Mouse (Mus musculus) neural tube, embryonic 13.5 days (tissue): Measurements from ENCODE around the gene Sgsm1. TPM values are rescaled to one million over a fixed set of nuclear protein-coding genes. Genes with fewer than 3 reads are reported as not detected.

Experiments
- ATAC-seq: fragments of 200-750 bp; cut with Nextera tagmentation; 2 replicates; pipeline ENCODE4 v1.8.0; 2017; ENCODE audit warnings: low read depth, mild to moderate bottlenecking, moderate TSS enrichment, moderate library complexity
- H3K27ac ChIP-seq: fragments of 300-500 bp; sonication (generic); replicated peaks from 2 replicates; pipeline ENCODE4 v1.5.1; 2015; ENCODE audit warnings: moderate library complexity, mild to moderate bottlenecking, inconsistent platforms
- H3K27me3 ChIP-seq: fragments of 300-500 bp; sonication (generic); 2 replicates; pipeline ENCODE4 v1.6.1; 2015; ENCODE audit warnings: mild to moderate bottlenecking, inconsistent platforms
- H3K36me3 ChIP-seq: fragments of 300-500 bp; sonication (generic); 2 replicates; pipeline ENCODE4 v1.6.1; 2015; ENCODE audit warnings: mild to moderate bottlenecking, inconsistent platforms
- H3K4me1 ChIP-seq: fragments of 300-500 bp; sonication (generic); replicated peaks from 2 replicates; pipeline ENCODE4 v1.6.1; 2015; ENCODE audit warnings: inconsistent platforms
- H3K4me2 ChIP-seq: fragments of 300-500 bp; sonication (generic); 2 replicates; pipeline ENCODE4 v1.6.1; 2015; ENCODE audit warnings: inconsistent platforms, mild to moderate bottlenecking, moderate library complexity
- H3K4me3 ChIP-seq: fragments of 300-500 bp; sonication (generic); 2 replicates; pipeline ENCODE4 v1.5.1; 2015; ENCODE audit warnings: mild to moderate bottlenecking, inconsistent platforms
- H3K9ac ChIP-seq: fragments of 300-500 bp; sonication (generic); 2 replicates; pipeline ENCODE4 v1.6.1; 2015; ENCODE audit warnings: moderate library complexity, mild to moderate bottlenecking, inconsistent platforms
- H3K9me3 ChIP-seq: fragments of 300-500 bp; sonication (generic); 2 replicates; pipeline ENCODE4 v1.6.1; 2016; ENCODE audit warnings: inconsistent platforms
- WGBS: fragments of 180-500 bp; shearing (Covaris S2); methylation state at CpG from one replicate; pipeline ENCODE4 v1.1.7; 2015; 5-methylcytosine and 5-hydroxymethylcytosine counted together
- polyA plus RNA-seq: library from polyadenylated mRNA; unstranded; fragments of >200 nt; fragmentation: Nextera tagmentation; extraction: Ambion mirVana; gene quantifications from 2 replicates; pipeline ENCODE4 v1.2.1, GENCODE M21; 2015

The Sgsm1 gene
- polyA plus RNA-seq, 1 experiment from 2014 or later: 16.5 TPM

DNA sequence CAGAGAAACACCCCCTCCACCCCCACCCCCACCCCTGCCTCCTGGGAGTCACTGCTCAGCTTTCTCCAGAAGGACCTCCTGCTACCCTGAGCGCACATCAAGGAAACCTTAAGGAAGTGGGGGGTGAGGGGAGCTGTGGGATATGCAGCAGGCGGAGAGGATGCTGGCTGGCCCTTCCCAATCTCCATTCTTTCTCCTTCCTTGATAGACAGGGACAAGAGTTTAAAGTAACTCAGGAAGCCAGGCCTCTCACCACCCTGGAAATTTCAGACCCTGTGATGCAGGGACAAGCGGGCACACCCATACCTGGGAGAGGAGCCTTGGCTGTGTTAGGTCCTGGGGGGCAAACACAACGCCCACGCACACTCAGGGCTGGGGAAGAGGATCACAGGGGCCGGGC lies 100.3 kb downstream of the Sgsm1 start:
- no peaks in the 10 kb centered on the region for H3K36me3 ChIP-seq
- no peak for ATAC-seq
- H3K9me3 ChIP-seq: no peaks in the 10 kb centered on the region
- 0 out of 2 replicates have a peak overlapping the region, but pooled peaks have one; percentile 14 for H3K9ac ChIP-seq
- no peak overlapping the region for H3K4me2 ChIP-seq
- no peaks in the 10 kb centered on the region for H3K27me3 ChIP-seq
- peak overlapping the region; percentile 74 for H3K27ac ChIP-seq
- no peak overlapping the region for H3K4me3 ChIP-seq
- H3K4me1 ChIP-seq: peaks cover 44% of the 10 kb centered on the region
- 78% methylated on average over 6 of the region's 6 CpGs for WGBS

DNA sequence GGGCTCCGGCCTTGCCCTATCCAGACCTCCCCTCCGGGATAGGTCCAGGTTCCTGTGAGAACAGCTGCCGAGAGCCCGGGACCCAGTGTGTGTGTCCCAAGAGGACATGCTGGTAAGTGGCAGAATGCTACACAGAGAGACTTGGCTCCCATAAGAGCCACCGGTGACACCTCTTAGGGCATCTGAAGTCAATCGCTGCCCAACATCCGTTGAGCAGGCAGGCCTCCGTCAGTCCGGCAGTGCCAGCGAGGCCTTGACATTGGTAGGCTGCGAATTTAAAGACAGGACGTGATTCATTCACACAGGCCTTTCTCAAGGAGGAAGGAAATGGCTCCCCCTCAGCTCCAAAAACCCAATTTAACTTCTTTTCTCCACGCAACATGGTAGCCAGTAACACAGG lies 100.7 kb downstream of the Sgsm1 start:
- no peak overlapping the region for H3K4me2 ChIP-seq
- 80% methylated on average over 13 of the region's 13 CpGs for WGBS
- H3K36me3 ChIP-seq: no peaks in the 10 kb centered on the region
- H3K9me3 ChIP-seq: no peaks in the 10 kb centered on the region
- H3K27ac ChIP-seq: peak overlapping the region; percentile 74
- no peak overlapping the region for H3K4me3 ChIP-seq
- H3K4me1 ChIP-seq: peaks cover 44% of the 10 kb centered on the region
- H3K27me3 ChIP-seq: no peaks in the 10 kb centered on the region
- no peak for ATAC-seq
- H3K9ac ChIP-seq: no peak overlapping the region

DNA sequence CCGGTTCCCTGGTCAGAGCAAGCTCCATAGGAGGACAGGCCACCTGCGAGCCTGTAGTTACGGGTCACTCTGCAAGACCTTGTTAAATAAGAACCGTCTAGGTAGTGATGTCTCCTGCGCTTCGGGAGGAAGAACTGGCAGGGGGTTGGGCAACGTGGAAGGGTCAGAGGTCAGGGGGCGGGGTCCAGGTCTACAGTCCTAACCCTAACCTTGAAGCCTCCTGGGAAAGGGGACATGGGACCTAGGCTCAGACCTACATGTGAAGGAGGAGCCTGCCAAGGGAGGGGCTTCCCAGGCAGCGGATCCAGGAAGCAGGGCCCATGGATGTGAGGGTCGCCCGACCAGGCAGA lies 101.2 kb downstream of the Sgsm1 start:
- no peak overlapping the region for H3K4me3 ChIP-seq
- H3K4me1 ChIP-seq: peaks cover 44% of the 10 kb centered on the region
- 50% methylated on average over 11 of the region's 11 CpGs for WGBS
- H3K27me3 ChIP-seq: no peaks in the 10 kb centered on the region
- 0 out of 2 replicates have a peak overlapping the region, but pooled peaks have one; percentile 5 for H3K9ac ChIP-seq
- H3K36me3 ChIP-seq: no peaks in the 10 kb centered on the region
- ATAC-seq: no peak
- H3K9me3 ChIP-seq: no peaks in the 10 kb centered on the region
- H3K27ac ChIP-seq: peak overlapping the region; percentile 74
- no peak overlapping the region for H3K4me2 ChIP-seq

DNA sequence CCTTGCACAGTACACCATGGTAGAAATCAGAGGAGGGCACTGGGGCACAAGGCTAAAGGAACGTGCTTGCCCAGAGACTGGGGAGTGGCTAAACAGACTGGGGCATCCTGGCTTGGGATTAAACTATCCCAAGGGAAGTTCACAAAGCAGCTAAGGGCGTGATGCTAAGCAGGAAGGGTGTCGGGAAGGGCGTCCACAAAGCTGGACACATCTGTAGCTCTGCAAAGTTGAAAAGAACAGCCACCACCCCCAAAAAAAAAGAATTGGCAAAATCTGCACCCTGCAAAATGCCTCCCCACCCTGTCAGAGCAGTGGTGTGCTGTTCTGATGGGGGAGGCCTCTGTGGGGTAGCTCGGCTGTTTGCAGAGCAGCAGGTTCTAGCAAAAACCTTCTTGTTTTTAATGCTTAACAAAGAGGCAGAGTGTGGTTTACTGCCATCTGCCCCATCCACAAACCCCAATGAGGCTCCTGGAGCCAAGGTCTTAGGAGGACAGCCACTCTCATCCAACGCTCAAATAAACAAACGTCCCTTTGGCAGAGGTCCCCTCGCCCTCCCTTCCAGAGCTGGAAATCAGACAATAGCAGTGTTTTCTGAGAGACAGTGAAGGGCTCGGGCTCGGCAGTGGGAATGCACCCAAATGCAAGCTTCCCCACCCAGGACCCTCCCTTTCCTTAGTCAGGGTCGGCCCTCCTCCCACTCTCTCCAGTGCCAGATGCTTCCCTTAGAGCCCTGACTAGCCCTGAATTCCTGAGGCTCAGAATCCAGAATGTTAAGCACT lies 101.8 kb downstream of the Sgsm1 start:
- ATAC-seq: peak; percentile 77
- Histone ChIP-seq H3K9me3 (no peaks in the 10 kb centered on the region), H3K36me3 (no peaks in the 10 kb centered on the region)

DNA sequence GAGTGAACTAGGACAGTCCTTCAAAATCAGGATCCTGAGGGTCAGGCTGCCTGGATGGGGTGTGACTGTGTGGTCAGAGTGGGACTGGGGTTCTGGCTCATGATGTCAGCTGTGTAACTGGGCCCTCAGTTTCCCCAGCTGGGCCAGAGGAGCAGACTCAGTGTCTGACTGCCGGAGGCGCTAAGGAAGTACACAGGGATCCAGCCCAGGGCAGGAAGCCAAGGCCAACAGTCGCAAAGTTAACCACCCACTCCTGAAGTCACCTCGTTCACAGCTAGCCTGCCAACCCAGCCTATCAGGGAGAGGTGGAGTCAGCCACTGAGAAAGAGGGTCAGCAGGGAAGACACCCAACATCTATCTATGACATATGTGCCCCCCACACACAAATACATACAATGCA lies 102.5 kb downstream of the Sgsm1 start:
- Histone ChIP-seq H3K27me3 (no peaks in the 10 kb centered on the region), H3K4me2 (no peak overlapping the region), H3K4me1 (peaks cover 44% of the 10 kb centered on the region), H3K9ac (no peak overlapping the region), H3K4me3 (no peak overlapping the region), H3K27ac (peak overlapping the region; percentile 74; the same call in 1 of the 2 replicates), H3K9me3 (no peaks in the 10 kb centered on the region), H3K36me3 (no peaks in the 10 kb centered on the region)
- 74% methylated on average over 4 of the region's 4 CpGs for WGBS
- no peak for ATAC-seq

More for the DNA sequence above, 101.8 kb downstream of the Sgsm1 start:
- Histone ChIP-seq H3K9ac (peak overlapping the region; percentile 5; the same call in 1 of the 2 replicates), H3K4me2 (no peak overlapping the region), H3K4me3 (no peak overlapping the region), H3K27me3 (no peaks in the 10 kb centered on the region), H3K4me1 (peaks cover 44% of the 10 kb centered on the region), H3K27ac (peak overlapping the region; percentile 74)
- WGBS: 39% methylated on average over 11 of the region's 11 CpGs

DNA sequence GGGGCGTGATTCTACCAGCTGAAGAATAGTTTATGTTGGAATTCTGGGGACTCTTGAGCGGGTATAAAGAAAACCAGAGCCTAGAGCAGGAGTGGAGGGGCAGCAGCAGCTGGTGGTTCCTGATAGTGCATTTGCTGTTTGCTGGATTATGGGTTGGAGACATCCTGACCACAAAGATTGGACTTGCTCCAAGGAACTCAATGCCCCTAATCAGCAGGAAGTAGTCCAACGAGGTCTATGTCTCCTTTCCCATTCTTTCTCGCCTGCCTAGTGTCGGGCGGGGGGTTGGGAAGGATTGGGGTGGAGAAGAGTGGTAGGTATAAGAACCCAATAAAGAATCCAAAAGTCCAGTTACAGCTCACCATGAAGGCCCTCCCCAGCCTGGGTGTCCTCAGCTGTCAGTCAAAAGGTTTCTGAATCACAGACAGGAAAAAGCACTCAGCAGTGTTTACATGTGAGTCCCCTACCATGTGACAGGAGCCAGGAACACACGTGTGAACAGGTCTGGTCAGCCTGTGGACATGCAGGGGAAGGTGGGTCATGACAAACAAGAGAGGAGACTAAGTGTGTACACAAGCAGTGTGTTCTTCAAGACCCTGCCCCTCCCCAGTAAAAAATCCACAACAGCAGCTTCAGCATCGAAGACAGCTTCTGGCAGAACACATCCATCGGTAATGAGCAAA lies 103.8 kb downstream of the Sgsm1 start:
- Histone ChIP-seq H3K4me3 (no peak overlapping the region), H3K4me2 (no peak overlapping the region), H3K36me3 (no peaks in the 10 kb centered on the region), H3K27ac (no peak overlapping the region), H3K9me3 (no peaks in the 10 kb centered on the region), H3K27me3 (no peaks in the 10 kb centered on the region), H3K9ac (no peak overlapping the region), H3K4me1 (peaks cover 44% of the 10 kb centered on the region)
- 64% methylated on average over 9 of the region's 9 CpGs for WGBS
- no peak for ATAC-seq

DNA sequence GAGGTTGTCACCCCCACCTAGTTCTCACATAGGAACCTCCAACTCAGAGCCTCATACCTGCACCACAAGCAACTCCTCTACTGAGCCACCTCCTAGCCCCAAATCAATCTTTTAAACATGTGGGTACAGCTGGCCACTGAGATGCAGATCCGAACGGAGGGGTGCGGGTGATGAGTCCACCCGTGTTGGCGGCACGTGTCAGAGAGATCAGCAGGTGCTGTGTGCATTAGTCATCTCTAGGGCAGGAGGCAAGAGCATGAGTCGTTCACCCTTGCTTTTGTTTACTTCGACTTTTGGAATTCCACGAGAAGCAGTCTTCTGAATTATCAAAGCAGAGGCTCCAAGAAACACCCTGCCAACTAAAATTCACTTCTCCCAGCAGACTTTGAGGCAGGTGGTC lies 106.4 kb downstream of the Sgsm1 start:
- ATAC-seq: no peak
- WGBS: 88% methylated on average over 9 of the region's 9 CpGs
- no peaks in the 10 kb centered on the region for H3K27me3 ChIP-seq
- H3K4me3 ChIP-seq: no peak overlapping the region
- H3K36me3 ChIP-seq: no peaks in the 10 kb centered on the region
- H3K4me1 ChIP-seq: peaks cover 30% of the 10 kb centered on the region
- no peak overlapping the region for H3K27ac ChIP-seq
- no peaks in the 10 kb centered on the region for H3K9me3 ChIP-seq
- no peak overlapping the region for H3K4me2 ChIP-seq
- H3K9ac ChIP-seq: no peak overlapping the region

DNA sequence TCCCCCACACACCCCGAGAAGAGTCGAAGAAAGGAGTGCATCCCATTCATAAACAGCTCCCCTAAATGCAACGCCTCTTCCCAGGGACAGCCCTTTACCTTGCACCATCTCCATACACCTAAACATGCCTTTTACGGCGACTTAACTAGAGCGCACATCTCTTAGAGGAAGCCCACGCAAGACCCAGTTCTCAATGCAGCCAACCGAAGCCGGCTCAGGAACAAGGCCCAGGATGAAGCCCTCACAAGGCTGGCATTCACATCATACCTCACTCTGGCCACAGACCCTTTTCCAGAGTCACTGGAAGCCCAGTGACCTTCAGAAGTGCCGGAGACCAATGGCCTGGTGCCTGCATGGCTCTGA lies 110.8 kb downstream of the Sgsm1 start:
- no peak overlapping the region for H3K9ac ChIP-seq
- H3K9me3 ChIP-seq: no peaks in the 10 kb centered on the region
- no peak overlapping the region for H3K4me2 ChIP-seq
- 87% methylated on average over 10 of the region's 10 CpGs for WGBS
- no peak overlapping the region for H3K4me3 ChIP-seq
- ATAC-seq: no peak
- H3K27me3 ChIP-seq: no peaks in the 10 kb centered on the region
- no peak overlapping the region for H3K27ac ChIP-seq
- H3K36me3 ChIP-seq: no peaks in the 10 kb centered on the region
- peaks cover 25% of the 10 kb centered on the region for H3K4me1 ChIP-seq

DNA sequence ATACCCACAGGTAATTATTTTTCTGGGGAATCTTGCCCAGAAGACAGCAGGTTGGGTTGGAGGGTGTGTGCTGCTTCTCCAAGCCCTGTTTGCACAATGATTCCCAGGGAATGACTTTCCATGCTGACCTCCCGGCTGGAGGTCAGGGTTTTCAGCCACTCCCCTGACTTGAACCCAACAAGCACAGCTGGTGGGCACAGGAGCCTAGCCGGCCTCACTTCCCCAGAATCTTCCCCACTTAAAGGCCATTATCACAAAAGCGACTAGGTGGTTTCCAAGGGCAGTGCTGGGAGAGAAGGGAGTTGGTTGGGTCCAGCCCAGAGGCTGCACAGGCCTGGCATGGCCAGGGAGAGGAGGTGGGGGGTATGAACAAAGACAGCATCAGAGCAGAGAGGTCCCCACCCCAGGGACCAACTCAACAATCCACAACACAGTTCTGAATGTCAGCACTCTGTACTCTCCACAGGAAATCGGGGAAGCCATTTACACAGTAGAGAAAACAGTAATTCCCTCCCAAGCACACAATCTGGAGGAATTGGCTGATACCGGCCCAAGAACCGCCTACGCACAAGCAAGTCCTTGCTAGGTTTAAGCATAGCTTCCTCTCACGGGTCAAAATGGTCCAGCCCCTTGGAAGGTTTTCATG lies 111.3 kb downstream of the Sgsm1 start:
- H3K4me1 ChIP-seq: peaks cover 25% of the 10 kb centered on the region
- no peaks in the 10 kb centered on the region for H3K27me3 ChIP-seq
- no peak overlapping the region for H3K4me2 ChIP-seq
- H3K4me3 ChIP-seq: no peak overlapping the region
- H3K36me3 ChIP-seq: no peaks in the 10 kb centered on the region
- no peak overlapping the region for H3K9ac ChIP-seq
- 47% methylated on average over 8 of the region's 8 CpGs for WGBS
- ATAC-seq: no peak
- 0 out of 2 replicates have a peak overlapping the region, but pooled peaks have one; percentile 23 for H3K27ac ChIP-seq
- no peaks in the 10 kb centered on the region for H3K9me3 ChIP-seq

DNA sequence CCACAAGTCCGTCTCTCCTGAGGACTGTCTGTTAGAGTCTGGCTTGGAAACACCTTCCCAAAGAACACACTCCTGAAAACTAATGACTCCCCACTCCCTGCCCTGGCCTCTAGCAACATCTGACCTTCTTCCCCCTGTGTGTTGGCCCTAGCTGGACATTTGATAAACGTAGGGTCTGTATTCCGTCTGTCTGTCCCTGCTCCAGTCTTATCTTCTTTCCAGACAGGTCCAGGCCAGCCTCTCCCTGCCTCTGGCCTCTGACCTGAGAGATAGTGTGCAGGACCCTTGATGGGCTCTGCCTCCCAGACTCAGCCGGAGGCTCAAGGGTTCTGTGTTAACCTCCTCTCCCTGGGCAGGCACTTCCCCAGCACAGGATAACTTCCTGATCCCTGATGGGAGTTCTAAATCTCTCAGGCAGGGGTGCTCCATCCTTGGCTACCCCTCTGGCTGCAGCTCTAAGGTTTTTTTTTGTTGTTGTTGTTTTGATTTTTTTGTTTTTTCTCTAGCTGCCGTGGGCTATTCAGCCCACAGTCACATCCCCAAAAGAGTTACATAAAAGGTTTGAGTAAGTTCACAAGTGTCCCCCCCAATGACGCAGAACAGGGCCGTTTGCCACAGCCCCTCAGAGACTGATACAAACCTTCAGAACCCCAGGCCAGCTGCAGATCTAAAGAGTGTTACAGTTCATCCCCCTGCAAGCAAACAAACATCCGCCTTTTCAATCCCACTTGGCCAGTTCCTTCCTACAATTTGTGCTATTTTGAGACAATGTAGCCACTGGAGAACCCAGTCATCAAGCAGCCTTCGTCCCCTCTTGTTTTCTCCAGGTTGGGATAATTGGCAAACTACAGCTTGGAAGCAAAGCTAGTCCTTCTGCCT lies 113.4 kb downstream of the Sgsm1 start:
- H3K4me1 ChIP-seq: peaks cover 28% of the 10 kb centered on the region
- ATAC-seq: no peak
- 0 out of 2 replicates have a peak overlapping the region, but pooled peaks have one; percentile 3 for H3K9ac ChIP-seq
- no peaks in the 10 kb centered on the region for H3K36me3 ChIP-seq
- H3K9me3 ChIP-seq: no peaks in the 10 kb centered on the region
- H3K4me3 ChIP-seq: no peak overlapping the region
- H3K4me2 ChIP-seq: no peak overlapping the region
- H3K27ac ChIP-seq: peak overlapping the region; percentile 73
- H3K27me3 ChIP-seq: no peaks in the 10 kb centered on the region
- WGBS: 44% methylated on average over 9 of the region's 9 CpGs

DNA sequence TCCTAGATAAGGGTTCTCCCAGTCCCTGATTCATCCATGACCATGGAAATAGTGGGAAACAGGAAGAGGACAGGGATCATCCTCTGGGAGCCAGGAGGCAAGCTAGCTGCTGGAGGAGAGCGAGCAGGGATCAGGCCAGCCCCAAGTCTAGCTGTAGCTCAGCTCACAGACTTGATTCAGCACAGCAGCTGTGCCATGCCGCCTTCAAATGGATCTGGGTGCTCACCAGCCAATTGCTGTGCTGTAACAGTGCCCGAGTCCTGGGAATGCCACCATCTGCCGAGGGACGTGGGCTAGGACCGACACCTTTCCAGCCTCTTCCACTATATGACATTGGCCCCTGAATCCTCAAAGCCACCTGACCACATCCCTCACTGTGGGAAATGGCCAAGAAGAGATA lies 114.7 kb downstream of the Sgsm1 start:
- no peak overlapping the region for H3K4me3 ChIP-seq
- no peak overlapping the region for H3K4me2 ChIP-seq
- H3K9me3 ChIP-seq: no peaks in the 10 kb centered on the region
- H3K27ac ChIP-seq: no peak overlapping the region
- no peaks in the 10 kb centered on the region for H3K36me3 ChIP-seq
- peaks cover 34% of the 10 kb centered on the region for H3K4me1 ChIP-seq
- no peaks in the 10 kb centered on the region for H3K27me3 ChIP-seq
- 93% methylated on average over 6 of the region's 6 CpGs for WGBS
- no peak for ATAC-seq
- no peak overlapping the region for H3K9ac ChIP-seq
